Mouse (Mus musculus) gastrocnemius, adult 2 months (tissue): ENCODE data around the gene Ttc37. TPM values are rescaled to one million over a fixed set of nuclear protein-coding genes. Genes with fewer than 3 reads are reported as not detected.

ENCODE experiments used
- DNase-seq: peaks from one replicate; pipeline ENCODE4 v3.0.0; 2022
- H3K27ac ChIP-seq: fragments of 200-600 bp; 2 replicates; pipeline ENCODE4 v1.8.1; 2022; ENCODE audit warnings: mild to moderate bottlenecking
- H3K4me3 ChIP-seq: fragments of 200-600 bp; 2 replicates; pipeline ENCODE4 v1.8.1; 2022; ENCODE audit warnings: mild to moderate bottlenecking, moderate library complexity
- CTCF ChIP-seq: fragments of 200-600 bp; IDR thresholded peaks from 2 replicates; pipeline ENCODE4 v1.8.1; 2022; ENCODE audit warnings: antibody characterized with exemption, mild to moderate bottlenecking, moderate library complexity
- intact Hi-C: fragments of 180-260 bp; cut with DNase I; formaldehyde crosslinking; loops from one replicate; pipeline ENCODE4 v1.15.1; 2025
- total RNA-seq, 2 experiments: library from RNA; stranded (reverse); gene quantifications; 2 replicates each; pipeline ENCODE4 v1.2.3; 2021

Ttc37 gene
- total RNA-seq, 2 experiments from 2014 or later = 12.8 to 16.7 TPM

- DNase-seq = no peak
- Histone ChIP-seq H3K4me3 (no peak overlapping the region), H3K27ac (no peak overlapping the region)
- no peak for TF ChIP-seq CTCF
- intact Hi-C loops = no loop called here
Observed at GRCm38 (mm10) chr13:76187651-76188050, 89.1 kb downstream of the Ttc37 start.

GRCm38 (mm10) chr13:76189190-76189589 is 90.7 kb downstream of the Ttc37 start:
- intact Hi-C loops = no loop called here
- DNase-seq = no peak
- Histone ChIP-seq H3K4me3 (no peak overlapping the region), H3K27ac (no peak overlapping the region)
- no peak for TF ChIP-seq CTCF

GRCm38 (mm10) chr13:76190273-76190672 is 91.7 kb downstream of the Ttc37 start:
- no peak overlapping the region for H3K4me3 ChIP-seq
- intact Hi-C loops = no loop called here

GRCm38 (mm10) chr13:76194937-76195336 is 96.4 kb downstream of the Ttc37 start:
- intact Hi-C loops = no loop called here

More at GRCm38 (mm10) chr13:76190273-76190672, 91.7 kb downstream of the Ttc37 start:
- no peak for TF ChIP-seq CTCF
- H3K27ac ChIP-seq = no peak overlapping the region
- no peak for DNase-seq

GRCm38 (mm10) chr13:76195431-76196138 is 97.1 kb downstream of the Ttc37 start:
- DNase-seq = no peak
- no peak overlapping the region for H3K4me3 ChIP-seq
- H3K27ac ChIP-seq = no peak overlapping the region
- intact Hi-C loops = no loop called here
- TF ChIP-seq CTCF = no peak

More at GRCm38 (mm10) chr13:76194937-76195336, 96.4 kb downstream of the Ttc37 start:
- Histone ChIP-seq H3K27ac (no peak overlapping the region), H3K4me3 (no peak overlapping the region)
- DNase-seq = no peak
- TF ChIP-seq CTCF = no peak

- H3K27ac ChIP-seq = no peak overlapping the region
- intact Hi-C loops = no loop called here
- TF ChIP-seq CTCF = no peak
- H3K4me3 ChIP-seq = no peak overlapping the region
- no peak for DNase-seq
Observed at GRCm38 (mm10) chr13:76197297-76197848, 98.8 kb downstream of the Ttc37 start.

- Histone ChIP-seq H3K27ac (no peak overlapping the region), H3K4me3 (no peak overlapping the region)
- intact Hi-C loops = no loop called here
- no peak for DNase-seq
- no peak for TF ChIP-seq CTCF
Observed at GRCm38 (mm10) chr13:76199943-76200342, 101.4 kb downstream of the Ttc37 start.

GRCm38 (mm10) chr13:76214928-76215327 is 116.4 kb downstream of the Ttc37 start:
- intact Hi-C loops = no loop called here
- H3K4me3 ChIP-seq = no peak overlapping the region
- no peak for TF ChIP-seq CTCF
- no peak for DNase-seq
- H3K27ac ChIP-seq = no peak overlapping the region

GRCm38 (mm10) chr13:76215397-76215796 is 116.9 kb downstream of the Ttc37 start:
- Histone ChIP-seq H3K27ac (no peak overlapping the region), H3K4me3 (no peak overlapping the region)
- no peak for DNase-seq
- TF ChIP-seq CTCF = peak; percentile 38
- intact Hi-C loops = no loop called here

Other genes starting within 250 kb of the Ttc37 start
- 10 to 100 TPM; 16.7 to 16.9 TPM for gene Rhobtb3, start 154.8 kb upstream of the Ttc37 start, total RNA-seq
- not detected for gene Spata9, start 131.6 kb upstream of the Ttc37 start, total RNA-seq
- 10 to 100 TPM; 20.1 to 24.0 TPM for gene Rfesd, start 80.0 kb upstream of the Ttc37 start, total RNA-seq
- not detected for gene Gpr150, start 41.7 kb upstream of the Ttc37 start, total RNA-seq
- gene Arsk, start 74 bp upstream of the Ttc37 start, total RNA-seq = 1 to 10 TPM; 3.5 to 6.7 TPM
- under 1 TPM in 1 of 2 experiments, not detected in 1; 0.18 TPM for gene Fam81b, start 206.3 kb downstream of the Ttc37 start, total RNA-seq